Mouse (Mus musculus) megakaryocyte-erythroid progenitor cell, adult 5-6 weeks (primary cell): ENCODE data around the gene Cyp2d11. TPM values are rescaled to one million over a fixed set of nuclear protein-coding genes. Genes with fewer than 3 reads are reported as not detected.

Experiments used
- ATAC-seq: replicated peaks from 2 replicates; pipeline ENCODE4 v1.8.0; 2016; ENCODE audit warnings: mild to moderate bottlenecking, inconsistent platforms; ENCODE audit not compliant: severe bottlenecking, poor library complexity, low FRiP score, low TSS enrichment
- total RNA-seq, 2 experiments: library from RNA; stranded (forward) in 1 of 2; stranded (reverse) in 1 of 2; fragments of 200-1000, 215-1000 nt in 1 of 2; fragments of >200 nt in 1 of 2; fragmentation: Nextera tagmentation in 1 of 2; gene quantifications; 2 replicates each; pipeline ENCODE4 v1.2.3; 2014 to 2017

Gene Cyp2d11
- total RNA-seq, 2 experiments from 2014 or later: not detected

GRCm38 (mm10) chr15:82354126-82354945, 39.5 kb downstream of the Cyp2d11 start, which contains the start of gene Ndufa6:
TSS of gene Ndufa6 (minus strand) at chr15:82354322.
- ATAC-seq: peak; percentile 95

- no peak for ATAC-seq
Observed at GRCm38 (mm10) chr15:82353745-82354113, 40.1 kb downstream of the Cyp2d11 start.

GRCm38 (mm10) chr15:82353078-82353744, 40.6 kb downstream of the Cyp2d11 start:
- no peak for ATAC-seq

GRCm38 (mm10) chr15:82351480-82351879, 42.3 kb downstream of the Cyp2d11 start:
- ATAC-seq: peak; percentile 39

GRCm38 (mm10) chr15:82350349-82350748, 43.5 kb downstream of the Cyp2d11 start:
- no peak for ATAC-seq

- ATAC-seq: no peak
Observed at GRCm38 (mm10) chr15:82348999-82349341, 44.9 kb downstream of the Cyp2d11 start.

- ATAC-seq: no peak
Observed at GRCm38 (mm10) chr15:82348258-82348998, 45.4 kb downstream of the Cyp2d11 start.

- ATAC-seq: no peak
Observed at GRCm38 (mm10) chr15:82347852-82348251, 46.0 kb downstream of the Cyp2d11 start.

GRCm38 (mm10) chr15:82347303-82347676, 46.5 kb downstream of the Cyp2d11 start:
- no peak for ATAC-seq

GRCm38 (mm10) chr15:82346580-82347302, 47.1 kb downstream of the Cyp2d11 start:
- ATAC-seq: no peak

GRCm38 (mm10) chr15:82345820-82346470, 47.9 kb downstream of the Cyp2d11 start:
- peak; percentile 76 for ATAC-seq

GRCm38 (mm10) chr15:82344971-82345370, 48.9 kb downstream of the Cyp2d11 start:
- no peak for ATAC-seq

- ATAC-seq: no peak
Observed at GRCm38 (mm10) chr15:82343368-82344287, 50.2 kb downstream of the Cyp2d11 start.

GRCm38 (mm10) chr15:82342543-82342935, 51.3 kb downstream of the Cyp2d11 start:
- ATAC-seq: no peak

- ATAC-seq: peak; percentile 66
Observed at GRCm38 (mm10) chr15:82341675-82342542, 51.9 kb downstream of the Cyp2d11 start.

- 0 out of 2 replicates have a peak, but pooled peaks have one; percentile 0 for ATAC-seq
Observed at GRCm38 (mm10) chr15:82341036-82341501, 52.8 kb downstream of the Cyp2d11 start.

GRCm38 (mm10) chr15:82340414-82341035, 53.3 kb downstream of the Cyp2d11 start:
- ATAC-seq: no peak
